Mouse (Mus musculus) testis, adult 2 months (tissue): Measurements from ENCODE around the gene Chrm3. TPM values are rescaled to one million over a fixed set of nuclear protein-coding genes. Genes with fewer than 3 reads are reported as not detected.
"Not testable (repeated sequence)": the region's sequence is repeated elsewhere in the genome, so short reads cannot be mapped to it uniquely, and the experiment has no call there.

ENCODE experiments used
- H3K27ac ChIP-seq: fragments of 200-500 bp; 2 replicates; pipeline ENCODE4 v1.5.1; 2012; ENCODE audit warnings: low read depth, low read length; ENCODE audit not compliant: control insufficient read depth, insufficient read depth
- H3K27me3 ChIP-seq: fragments of 200-500 bp; 2 replicates; pipeline ENCODE4 v1.6.1; 2012; ENCODE audit warnings: mild to moderate bottlenecking, low read length, moderate library complexity; ENCODE audit not compliant: control insufficient read depth, insufficient read depth
- H3K36me3 ChIP-seq: fragments of 200-500 bp; 2 replicates; pipeline ENCODE4 v1.6.1; 2012; ENCODE audit warnings: mild to moderate bottlenecking, low read length; ENCODE audit not compliant: control insufficient read depth, insufficient read depth
- H3K4me1 ChIP-seq: fragments of 200-500 bp; 2 replicates; pipeline ENCODE4 v1.6.1; 2012; ENCODE audit warnings: low read length; ENCODE audit not compliant: control insufficient read depth, insufficient read depth
- H3K4me3 ChIP-seq: fragments of 200-500 bp; 2 replicates; pipeline ENCODE4 v1.5.1; 2012; ENCODE audit warnings: low read depth, mild to moderate bottlenecking, low read length, moderate library complexity, mixed read lengths; ENCODE audit not compliant: control insufficient read depth
- CTCF ChIP-seq: fragments of 200-500 bp; IDR thresholded peaks from 2 replicates; pipeline ENCODE4 v1.5.1; 2012; ENCODE audit warnings: low read depth, mild to moderate bottlenecking, inconsistent platforms, low read length, moderate library complexity; ENCODE audit not compliant: control insufficient read depth, insufficient read depth, insufficient replicate concordance
- POLR2A ChIP-seq: fragments of 200-500 bp; IDR thresholded peaks from 2 replicates; pipeline ENCODE4 v1.6.1; 2012; ENCODE audit warnings: low read depth, mild to moderate bottlenecking, inconsistent platforms, low read length, moderate library complexity; ENCODE audit not compliant: control insufficient read depth
- polyA plus RNA-seq: library from polyadenylated mRNA; depleted of rRNA; stranded (reverse); fragments of >200 nt; gene quantifications from 2 replicates; pipeline ENCODE4 v1.2.3, GENCODE M21; 2012; rRNA removed

Gene Chrm3
- 0.02 and 0.91 TPM in 2 replicates for polyA plus RNA-seq

DNA sequence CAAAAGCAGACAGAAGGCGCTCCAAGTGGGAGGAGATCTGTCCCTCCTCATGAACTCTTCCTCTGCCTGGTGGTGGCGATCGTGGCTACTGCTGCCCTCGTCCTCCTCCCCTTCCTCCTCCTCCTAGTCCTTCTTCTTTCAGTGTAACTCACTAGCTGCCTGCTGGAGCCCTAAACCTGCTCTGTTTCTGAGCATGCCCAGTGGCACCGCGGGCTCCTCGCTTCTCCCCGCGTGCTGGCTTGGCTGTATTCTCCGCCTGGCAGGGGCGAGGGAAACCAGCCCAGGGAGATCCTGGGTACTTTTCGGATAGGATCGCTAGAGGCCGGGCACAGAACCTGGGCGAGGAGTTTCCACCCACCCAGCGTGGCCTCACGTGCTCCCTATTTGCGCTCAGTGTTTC is at the start of gene Chrm3:
Chrm3 (minus strand) TSS at position 71 of the 400 bp plus-strand sequence.
- Histone ChIP-seq H3K27ac (no peak within 1 kb of the TSS), H3K4me1 (peaks cover 12% of the 10 kb centered on the region)

DNA sequence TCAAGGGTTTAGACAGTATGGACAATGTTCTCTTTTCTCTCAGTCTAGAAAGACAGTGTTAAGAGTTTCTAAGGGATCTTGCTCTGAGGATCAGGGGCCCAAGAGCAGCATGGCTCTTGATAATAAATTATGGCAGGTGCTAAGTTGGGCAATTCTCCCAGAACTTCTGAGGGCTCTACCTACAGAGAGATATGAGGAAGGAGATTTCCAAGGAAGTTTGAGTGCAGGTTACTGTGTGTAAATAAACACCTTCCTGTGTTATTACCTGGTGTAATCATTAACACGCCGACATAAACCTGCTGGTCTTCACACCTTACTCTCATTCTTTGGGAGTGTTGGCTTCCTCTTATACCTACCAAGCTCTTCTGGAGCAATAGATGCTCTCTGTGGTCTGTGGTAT is 33.7 kb upstream of the Chrm3 start:
- Histone ChIP-seq H3K36me3 (no peaks in the 10 kb centered on the region), H3K27me3 (no peaks in the 10 kb centered on the region), H3K4me3 (no peak overlapping the region), H3K27ac (no peak overlapping the region), H3K4me1 (no peaks in the 10 kb centered on the region)
- no peak for TF ChIP-seq CTCF
- TF ChIP-seq POLR2A, result no peak

More for the DNA sequence above, at the start of gene Chrm3:
- peak within 1 kb of the TSS; percentile 65 for H3K4me3 ChIP-seq
- TF ChIP-seq CTCF, result no peak
- TF ChIP-seq POLR2A, result no peak
- no peaks in the 10 kb centered on the region for H3K27me3 ChIP-seq
- no peaks in the 10 kb centered on the region for H3K36me3 ChIP-seq

GRCm38 (mm10) chr13:10375487-10375886 is 14.8 kb upstream of the Chrm3 start:
- not testable (repeated sequence) for H3K4me3 ChIP-seq, H3K4me1 ChIP-seq, H3K36me3 ChIP-seq, H3K27me3 ChIP-seq, H3K27ac ChIP-seq

DNA sequence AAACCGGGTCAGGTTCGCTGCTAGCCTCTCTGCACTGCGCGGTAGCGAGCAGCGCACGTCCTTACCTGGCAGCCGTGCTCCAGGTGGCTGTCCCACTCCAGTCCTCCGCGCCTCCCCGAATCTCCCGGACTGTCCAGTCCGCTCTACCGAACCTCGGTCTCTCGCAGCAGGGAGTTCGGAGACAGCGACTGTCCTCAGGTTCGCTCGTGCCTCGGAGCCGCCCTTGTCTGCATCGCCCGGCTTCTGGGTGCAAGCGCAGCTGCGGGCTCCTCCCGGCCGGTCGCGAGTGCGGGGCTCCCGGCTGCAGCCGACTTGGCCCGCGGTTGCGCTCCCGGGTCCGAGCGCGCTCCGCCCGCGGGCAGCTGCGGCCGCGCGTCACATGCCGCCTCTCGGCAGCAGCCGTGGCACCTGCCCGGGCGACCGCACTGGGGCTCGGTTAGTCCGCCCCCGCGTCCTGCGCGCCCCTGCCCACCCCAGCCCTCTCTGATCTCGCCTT is 400 bp downstream of the Chrm3 start:
- no peak overlapping the region for H3K27ac ChIP-seq
- peaks cover 12% of the 10 kb centered on the region for H3K4me1 ChIP-seq
- TF ChIP-seq CTCF, result no peak
- no peak for TF ChIP-seq POLR2A
- H3K36me3 ChIP-seq, result no peaks in the 10 kb centered on the region
- H3K4me3 ChIP-seq, result peak overlapping the region; percentile 65
- no peaks in the 10 kb centered on the region for H3K27me3 ChIP-seq

GRCm38 (mm10) chr13:10359516-10360198 is 990 bp downstream of the Chrm3 start:
- no peaks in the 10 kb centered on the region for H3K36me3 ChIP-seq
- no peaks in the 10 kb centered on the region for H3K27me3 ChIP-seq
- peak overlapping the region; percentile 65 for H3K4me3 ChIP-seq
- no peak overlapping the region for H3K27ac ChIP-seq
- H3K4me1 ChIP-seq, result peaks cover 12% of the 10 kb centered on the region
- TF ChIP-seq CTCF (no peak), POLR2A (no peak)

GRCm38 (mm10) chr13:10355796-10356195 is 4.9 kb downstream of the Chrm3 start:
- H3K4me1 ChIP-seq, result peaks cover 10% of the 10 kb centered on the region
- H3K4me3 ChIP-seq, result no peak overlapping the region
- TF ChIP-seq CTCF (no peak), POLR2A (no peak)
- no peaks in the 10 kb centered on the region for H3K36me3 ChIP-seq
- no peaks in the 10 kb centered on the region for H3K27me3 ChIP-seq
- H3K27ac ChIP-seq, result no peak overlapping the region

DNA sequence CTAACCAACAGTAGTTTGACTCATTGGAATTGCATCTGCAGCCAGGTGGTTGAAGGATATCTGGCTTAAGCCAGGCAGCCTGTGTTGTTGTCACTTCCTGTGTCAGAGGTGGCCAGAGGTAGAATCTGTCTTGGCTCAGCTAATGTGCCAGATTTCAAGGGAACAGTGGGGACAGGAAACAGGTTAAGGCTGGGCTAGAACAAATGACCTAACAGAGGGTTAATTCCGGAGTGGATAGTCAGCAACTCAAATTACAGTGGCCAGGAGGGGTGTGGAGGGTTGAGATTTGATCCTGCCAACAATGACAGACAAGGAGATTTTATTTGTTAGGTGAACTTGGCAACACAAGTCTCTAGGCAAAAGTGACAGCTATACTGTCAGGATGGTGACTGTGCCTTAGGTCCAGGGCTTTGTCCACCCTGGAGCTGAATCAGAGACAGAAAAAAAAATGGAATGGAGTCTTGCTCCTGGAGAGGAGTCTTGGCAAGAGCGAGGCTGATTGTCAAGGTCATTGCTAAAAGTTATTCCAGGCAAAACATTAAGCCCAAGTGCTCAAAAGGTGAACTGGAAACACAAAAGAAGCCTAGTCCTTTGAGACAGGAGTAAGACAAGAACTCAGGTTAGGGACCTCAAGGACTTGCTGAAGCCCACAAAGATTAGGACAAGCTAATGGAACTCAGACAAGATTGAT is 5.6 kb downstream of the Chrm3 start:
- Histone ChIP-seq H3K4me1 (peaks cover 3% of the 10 kb centered on the region; the same call in 1 of the 2 replicates), H3K36me3 (no peaks in the 10 kb centered on the region), H3K4me3 (no peak overlapping the region), H3K27ac (no peak overlapping the region), H3K27me3 (no peaks in the 10 kb centered on the region)
- no peak for TF ChIP-seq POLR2A
- TF ChIP-seq CTCF, result no peak

DNA sequence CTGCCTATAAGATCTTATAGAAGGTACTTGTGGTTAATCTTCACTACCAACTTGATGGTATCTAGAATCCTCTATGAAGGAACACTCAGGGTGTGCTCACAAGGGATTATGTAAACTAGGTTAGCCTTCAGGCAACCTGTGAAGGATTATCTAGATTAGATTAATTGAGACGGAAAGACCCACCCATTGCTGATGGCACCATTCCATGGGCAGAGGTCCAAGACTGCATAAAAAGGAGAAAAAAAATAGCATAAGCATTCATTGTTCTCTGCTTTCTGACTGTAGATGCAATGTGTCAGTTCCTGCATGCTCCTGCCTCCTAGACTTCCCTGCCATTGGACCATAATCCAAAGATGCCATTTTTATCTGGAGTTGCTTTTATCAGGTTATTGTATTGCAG is 8.5 kb downstream of the Chrm3 start:
- no peak overlapping the region for H3K27ac ChIP-seq
- TF ChIP-seq POLR2A (no peak), CTCF (no peak)
- H3K27me3 ChIP-seq, result no peaks in the 10 kb centered on the region

More for the DNA sequence above, 8.5 kb downstream of the Chrm3 start:
- H3K4me1 ChIP-seq, result no peaks in the 10 kb centered on the region
- no peaks in the 10 kb centered on the region for H3K36me3 ChIP-seq
- no peak overlapping the region for H3K4me3 ChIP-seq
